Mouse (Mus musculus) embryonic facial prominence, embryonic 11.5 days (tissue): ENCODE results near the gene Adgrg2. TPM values are rescaled to one million over a fixed set of nuclear protein-coding genes. Genes with fewer than 3 reads are reported as not detected.

Experiments
- ATAC-seq: fragments of 200-750 bp; cut with Nextera tagmentation; replicated peaks from 2 replicates; pipeline ENCODE4 v1.8.0; 2017; ENCODE audit warnings: low read depth; ENCODE audit not compliant: insufficient number of reproducible peaks, low FRiP score, low TSS enrichment
- DNase-seq: peaks from one replicate; pipeline ENCODE4 v3.0.0-alpha.2; 2015; ENCODE audit warnings: low spot score
- H3K27ac ChIP-seq: fragments of 300-500 bp; sonication (generic); replicated peaks from 2 replicates; pipeline ENCODE4 v1.5.1; 2014; ENCODE audit warnings: mild to moderate bottlenecking, low read depth, low read length, control low read depth
- H3K27me3 ChIP-seq: fragments of 300-500 bp; sonication (generic); 2 replicates; pipeline ENCODE4 v1.6.1; 2014; ENCODE audit warnings: mild to moderate bottlenecking, low read length, moderate library complexity, mixed read lengths; ENCODE audit not compliant: control insufficient read depth, insufficient read depth
- H3K36me3 ChIP-seq: fragments of 300-500 bp; sonication (generic); replicated peaks from 2 replicates; pipeline ENCODE4 v1.6.1; 2014; ENCODE audit warnings: low read depth, mild to moderate bottlenecking, low read length, moderate library complexity, mixed read lengths; ENCODE audit not compliant: control insufficient read depth, insufficient read depth
- H3K4me1 ChIP-seq: fragments of 300-500 bp; sonication (generic); 2 replicates; pipeline ENCODE4 v1.6.1; 2014; ENCODE audit warnings: low read length, mixed read lengths; ENCODE audit not compliant: control insufficient read depth, insufficient read depth
- H3K4me2 ChIP-seq: fragments of 300-500 bp; sonication (generic); 2 replicates; pipeline ENCODE4 v1.6.1; 2014; ENCODE audit warnings: low read depth, mild to moderate bottlenecking, control low read depth, low read length, moderate library complexity
- H3K4me3 ChIP-seq: fragments of 300-500 bp; sonication (generic); 2 replicates; pipeline ENCODE4 v1.5.1; 2014; ENCODE audit warnings: low read depth, low read length, control low read depth
- H3K9ac ChIP-seq: fragments of 300-500 bp; sonication (generic); replicated peaks from 2 replicates; pipeline ENCODE4 v1.6.1; 2014; ENCODE audit warnings: mild to moderate bottlenecking, control low read depth, low read length
- H3K9me3 ChIP-seq: fragments of 300-500 bp; sonication (generic); replicated peaks from 2 replicates; pipeline ENCODE4 v1.6.1; 2016; ENCODE audit warnings: mild to moderate bottlenecking, low read length, inconsistent platforms, mixed read lengths; ENCODE audit not compliant: control insufficient read depth
- WGBS: fragments of 180-500 bp; shearing (Covaris S2); extraction: QIAGEN DNeasy Blood & Tissue Kit; methylation state at CpG from one replicate; pipeline ENCODE4 v1.1.7; 2014; 5-methylcytosine and 5-hydroxymethylcytosine counted together
- polyA plus RNA-seq: library from polyadenylated mRNA; unstranded; fragments of >200 nt; fragmentation: Nextera tagmentation; extraction: Ambion mirVana; gene quantifications from 2 replicates; pipeline ENCODE4 v1.2.1, GENCODE M21; 2014

The Adgrg2 gene
- polyA plus RNA-seq, 1 experiment from 2014 or later: 1.2 TPM

DNA sequence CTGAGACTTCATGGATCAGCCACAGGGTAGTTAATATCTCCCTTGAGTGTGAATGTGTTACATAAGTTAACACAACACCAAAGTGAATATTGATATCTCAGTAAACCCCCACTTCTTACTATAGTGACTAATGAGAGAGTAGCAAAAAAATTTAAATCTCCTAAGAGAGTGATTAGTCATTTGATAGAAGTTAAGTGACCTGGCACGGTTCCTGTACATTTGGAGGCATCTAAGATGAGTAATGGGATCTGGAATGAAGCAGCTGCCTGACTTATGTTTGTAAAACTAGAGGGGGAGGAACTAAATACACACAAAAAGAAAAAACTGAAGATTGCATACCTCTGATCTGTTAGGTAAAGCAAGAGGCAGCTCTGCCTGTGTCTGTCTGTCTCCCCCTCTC lies 118.6 kb downstream of the Adgrg2 start:
- Histone ChIP-seq H3K9ac (no peak overlapping the region), H3K4me1 (no peaks in the 10 kb centered on the region), H3K4me3 (no peak overlapping the region), H3K36me3 (no peaks in the 10 kb centered on the region), H3K27ac (no peak overlapping the region), H3K27me3 (no peaks in the 10 kb centered on the region; the same call in 1 of the 2 replicates), H3K9me3 (no peaks in the 10 kb centered on the region), H3K4me2 (no peak overlapping the region)
- 68% methylated on average over 1 of the region's 1 CpGs for WGBS
- DNase-seq (no peak), ATAC-seq (no peak)

DNA sequence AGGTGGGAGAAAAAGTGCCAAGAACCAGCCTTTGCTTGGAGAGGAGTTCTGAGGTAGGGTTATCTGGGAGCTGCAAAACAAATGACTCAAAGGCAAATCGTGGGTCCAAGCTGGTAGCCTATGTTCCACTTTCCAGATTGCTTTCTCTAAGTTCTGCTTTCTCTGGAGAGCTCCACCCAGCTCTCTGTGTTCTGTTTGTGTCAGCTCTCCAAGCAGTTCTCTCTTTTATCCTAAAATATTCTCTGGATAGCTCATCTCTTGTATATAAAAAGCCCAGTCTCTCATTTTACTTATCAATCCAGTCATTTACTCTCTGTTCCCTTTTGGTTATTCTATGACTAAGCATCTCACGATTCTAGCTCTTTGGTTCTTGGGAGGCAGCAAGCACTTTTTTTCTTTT lies 119.7 kb downstream of the Adgrg2 start:
- Histone ChIP-seq H3K4me3 (no peak overlapping the region), H3K9me3 (no peaks in the 10 kb centered on the region), H3K9ac (no peak overlapping the region), H3K27ac (no peak overlapping the region), H3K36me3 (no peaks in the 10 kb centered on the region), H3K4me2 (no peak overlapping the region), H3K4me1 (no peaks in the 10 kb centered on the region), H3K27me3 (no peaks in the 10 kb centered on the region; the same call in 1 of the 2 replicates)
- no peak for ATAC-seq
- WGBS: 62% methylated on average over 2 of the region's 2 CpGs
- no peak for DNase-seq

DNA sequence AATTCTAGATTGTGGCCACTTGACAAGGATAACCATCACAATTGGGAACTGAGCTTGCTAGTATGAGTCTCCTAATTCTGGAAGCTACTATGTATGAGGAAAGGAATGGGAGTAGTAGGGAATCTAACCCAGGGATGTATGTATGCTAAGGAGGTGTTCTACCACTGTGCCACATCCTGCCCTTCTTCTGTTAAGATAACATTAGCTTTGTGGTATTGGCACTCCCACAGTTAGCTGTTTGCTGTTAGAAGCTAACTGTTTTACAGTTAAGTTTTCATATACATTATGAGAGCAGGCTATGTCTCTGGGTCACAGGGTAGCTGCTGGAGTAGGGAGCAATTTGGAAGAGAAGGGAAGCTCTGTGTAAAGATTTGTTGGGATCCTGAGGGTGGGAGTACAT lies 125.5 kb downstream of the Adgrg2 start:
- Histone ChIP-seq H3K4me2 (no peak overlapping the region), H3K9ac (no peak overlapping the region), H3K27me3 (no peaks in the 10 kb centered on the region; the same call in 1 of the 2 replicates), H3K9me3 (no peaks in the 10 kb centered on the region), H3K27ac (no peak overlapping the region), H3K4me1 (no peaks in the 10 kb centered on the region), H3K4me3 (no peak overlapping the region), H3K36me3 (no peaks in the 10 kb centered on the region)
- no peak for ATAC-seq
- DNase-seq: no peak

DNA sequence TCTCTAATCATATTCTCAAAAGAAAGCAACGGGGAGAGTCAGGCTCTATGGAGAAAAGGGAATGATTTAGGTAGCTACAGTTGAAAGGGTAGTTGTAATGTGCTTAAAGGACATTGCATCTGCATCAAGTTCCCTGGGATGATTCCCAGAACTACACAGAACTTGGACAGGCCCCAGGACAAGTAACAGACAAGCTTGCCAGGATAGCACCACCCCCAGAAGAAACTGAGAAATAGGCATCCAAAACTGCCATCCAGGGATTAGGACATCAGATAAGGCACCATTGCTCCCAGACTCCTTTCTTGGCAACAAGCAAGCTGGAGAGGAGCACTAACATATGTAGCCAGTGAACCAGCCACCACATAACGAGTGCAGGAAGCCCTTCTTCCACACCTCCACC lies 152.3 kb downstream of the Adgrg2 start:
- DNase-seq: no peak
- 86% methylated on average over 2 of the region's 2 CpGs for WGBS

More for the DNA sequence above, 152.3 kb downstream of the Adgrg2 start:
- Histone ChIP-seq H3K9me3 (no peaks in the 10 kb centered on the region), H3K4me3 (no peak overlapping the region), H3K4me2 (no peak overlapping the region), H3K27me3 (no peaks in the 10 kb centered on the region), H3K27ac (no peak overlapping the region), H3K9ac (no peak overlapping the region), H3K4me1 (no peaks in the 10 kb centered on the region), H3K36me3 (no peaks in the 10 kb centered on the region; the same call in 1 of the 2 replicates)
- no peak for ATAC-seq

Other genes with a start within 250 kb of the Adgrg2 start
- gene Phka2, start 111.5 kb downstream of the Adgrg2 start, polyA plus RNA-seq: 17.8 and 18.5 TPM in 2 replicates